Mouse (Mus musculus) lung, postnatal 0 days (tissue): Measurements from ENCODE around the gene Psma3. TPM values are rescaled to one million over a fixed set of nuclear protein-coding genes. Genes with fewer than 3 reads are reported as not detected.

Experiments
- ATAC-seq: fragments of 200-750 bp; cut with Nextera tagmentation; 2 replicates; pipeline ENCODE4 v1.8.0; 2017; ENCODE audit warnings: moderate library complexity
- DNase-seq: peaks from one replicate; pipeline ENCODE4 v3.0.0-alpha.2; 2016; ENCODE audit warnings: low spot score
- H3K27ac ChIP-seq: fragments of 300-500 bp; sonication (generic); 2 replicates; pipeline ENCODE4 v1.5.1; 2014; ENCODE audit warnings: antibody characterized with exemption, mild to moderate bottlenecking, low read length, mixed read lengths
- H3K27me3 ChIP-seq: fragments of 300-500 bp; sonication (generic); replicated peaks from 2 replicates; pipeline ENCODE4 v1.6.1; 2014; ENCODE audit warnings: low read length, mixed read lengths; ENCODE audit not compliant: insufficient read depth
- H3K36me3 ChIP-seq: fragments of 300-500 bp; sonication (generic); 2 replicates; pipeline ENCODE4 v1.6.1; 2014; ENCODE audit warnings: low read length, mixed read lengths; ENCODE audit not compliant: insufficient read depth
- H3K4me1 ChIP-seq: fragments of 300-500 bp; sonication (generic); 2 replicates; pipeline ENCODE4 v1.6.1; 2014; ENCODE audit warnings: antibody characterized with exemption, low read depth, low read length, mixed read lengths; ENCODE audit not compliant: insufficient read depth
- H3K4me2 ChIP-seq: fragments of 300-500 bp; sonication (generic); replicated peaks from 2 replicates; pipeline ENCODE4 v1.6.1; 2014; ENCODE audit warnings: low read depth, mild to moderate bottlenecking, low read length, moderate library complexity, mixed read lengths
- H3K4me3 ChIP-seq: fragments of 300-500 bp; sonication (generic); 2 replicates; pipeline ENCODE4 v1.5.1; 2014; ENCODE audit warnings: low read depth, low read length
- H3K9ac ChIP-seq: fragments of 300-500 bp; sonication (generic); replicated peaks from 2 replicates; pipeline ENCODE4 v1.6.1; 2014; ENCODE audit warnings: low read depth, mild to moderate bottlenecking
- H3K9me3 ChIP-seq: fragments of 300-500 bp; sonication (generic); 2 replicates; pipeline ENCODE4 v1.6.1; 2016; ENCODE audit warnings: low read length, mixed read lengths
- CTCF ChIP-seq: IDR thresholded peaks from 2 replicates; pipeline ENCODE4 v1.5.1; 2016; ENCODE audit warnings: antibody characterized with exemption, mild to moderate bottlenecking
- EP300 ChIP-seq: IDR thresholded peaks from 2 replicates; pipeline ENCODE4 v1.6.1; 2016; ENCODE audit warnings: antibody characterized with exemption, mild to moderate bottlenecking, control low read depth
- WGBS: fragments of 180-500 bp; shearing (Covaris S2); extraction: QIAGEN DNeasy Blood & Tissue Kit; methylation state at CpG from one replicate; pipeline ENCODE4 v1.1.7; 2014; 5-methylcytosine and 5-hydroxymethylcytosine counted together
- polyA plus RNA-seq: library from polyadenylated mRNA; unstranded; fragments of >200 nt; fragmentation: Nextera tagmentation; extraction: Ambion mirVana; gene quantifications from 2 replicates; pipeline ENCODE4 v1.2.1, GENCODE M21; 2015

Gene Psma3
- polyA plus RNA-seq, 1 experiment from 2014 or later = 418 TPM

- Histone ChIP-seq H3K27me3 (no peaks in the 10 kb centered on the region), H3K27ac (no peak overlapping the region), H3K36me3 (no peaks in the 10 kb centered on the region; the same call in 1 of the 2 replicates), H3K9ac (no peak overlapping the region), H3K4me2 (no peak overlapping the region), H3K4me1 (peaks cover 4% of the 10 kb centered on the region; the same call in 1 of the 2 replicates), H3K9me3 (no peaks in the 10 kb centered on the region), H3K4me3 (no peak overlapping the region)
- TF ChIP-seq CTCF (no peak), EP300 (no peak)
- 38% methylated on average over 4 of the region's 4 CpGs for WGBS
- ATAC-seq = peak; percentile 75; the same call in 1 of the 2 replicates
- peak; percentile 77 for DNase-seq
Measured at GRCm38 (mm10) chr12:71009769-71010168, 35.3 kb downstream of the Psma3 start.

- Histone ChIP-seq H3K27me3 (no peaks in the 10 kb centered on the region), H3K36me3 (peaks cover 8% of the 10 kb centered on the region; the same call in 1 of the 2 replicates), H3K4me2 (peak overlapping the region; percentile 63), H3K4me3 (peak overlapping the region; percentile 89), H3K4me1 (peaks cover 4% of the 10 kb centered on the region), H3K9ac (peak overlapping the region; percentile 86), H3K27ac (peak overlapping the region; percentile 99), H3K9me3 (no peaks in the 10 kb centered on the region)
- no peak for TF ChIP-seq EP300
- TF ChIP-seq CTCF = no peak
- ATAC-seq (peak; percentile 66), DNase-seq (peak; percentile 65)
- WGBS = under 1% methylated on average over 23 of the region's 32 CpGs
Measured at GRCm38 (mm10) chr12:71014845-71015362, 40.5 kb downstream of the Psma3 start.

DNA sequence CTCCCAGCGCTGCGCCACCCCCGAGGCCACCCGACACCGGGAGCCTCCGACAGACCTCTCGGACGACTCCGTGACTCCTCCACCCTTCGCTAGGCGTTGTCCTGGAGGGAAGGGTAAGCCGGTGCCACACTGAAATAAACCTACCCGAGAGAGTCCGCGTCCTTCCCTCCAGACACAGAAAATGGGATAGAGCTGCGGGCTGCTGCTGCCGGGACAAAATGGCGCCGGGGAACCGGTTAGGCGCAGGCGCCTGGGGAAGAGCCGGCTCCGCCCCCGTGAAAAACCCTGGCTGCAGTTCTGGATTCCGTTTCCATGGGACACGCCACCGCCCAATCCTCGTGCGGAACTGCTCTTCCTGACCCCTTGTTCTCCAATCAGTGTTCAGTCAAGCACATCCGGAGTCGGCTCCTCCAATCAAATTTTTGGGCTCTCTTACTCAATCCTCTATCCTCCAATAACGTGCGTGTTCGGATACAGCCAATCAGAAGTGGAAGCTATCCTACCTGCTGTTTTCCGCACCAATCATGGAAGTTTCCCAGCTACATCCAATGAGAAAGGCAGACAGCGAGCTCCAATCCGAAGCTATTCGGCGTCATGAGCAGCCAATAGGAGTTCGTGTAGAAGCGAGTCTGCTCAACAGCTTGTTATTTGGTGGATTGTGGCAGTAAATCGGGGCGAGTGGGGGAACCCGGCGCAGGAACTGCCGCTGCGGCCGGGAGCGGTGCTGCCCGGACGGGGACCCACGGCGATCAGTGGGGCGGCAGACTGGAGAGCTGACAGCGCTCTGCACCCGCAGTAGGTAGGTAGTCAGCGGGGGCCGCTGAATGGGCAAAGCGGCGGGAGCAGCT is 41.2 kb downstream of the Psma3 start, which contains the start of gene Arid4a:
Arid4a (plus strand) TSS at position 628 of the 848 bp plus-strand sequence.
- no peaks in the 10 kb centered on the region for H3K27me3 ChIP-seq
- TF ChIP-seq EP300 (peak; percentile 98), CTCF (no peak)
- H3K36me3 ChIP-seq = peaks cover 10% of the 10 kb centered on the region; the same call in 1 of the 2 replicates
- no peaks in the 10 kb centered on the region for H3K9me3 ChIP-seq
- peak; percentile 100 for DNase-seq
- peak within 1 kb of the TSS; percentile 88 for H3K9ac ChIP-seq
- ATAC-seq = peak; percentile 97
- under 1% methylated on average over 56 of the region's 61 CpGs for WGBS
- peak within 1 kb of the TSS; percentile 99 for H3K27ac ChIP-seq
- H3K4me3 ChIP-seq = peak within 1 kb of the TSS; percentile 97
- H3K4me2 ChIP-seq = peak within 1 kb of the TSS; percentile 73
- peaks cover 4% of the 10 kb centered on the region for H3K4me1 ChIP-seq

DNA sequence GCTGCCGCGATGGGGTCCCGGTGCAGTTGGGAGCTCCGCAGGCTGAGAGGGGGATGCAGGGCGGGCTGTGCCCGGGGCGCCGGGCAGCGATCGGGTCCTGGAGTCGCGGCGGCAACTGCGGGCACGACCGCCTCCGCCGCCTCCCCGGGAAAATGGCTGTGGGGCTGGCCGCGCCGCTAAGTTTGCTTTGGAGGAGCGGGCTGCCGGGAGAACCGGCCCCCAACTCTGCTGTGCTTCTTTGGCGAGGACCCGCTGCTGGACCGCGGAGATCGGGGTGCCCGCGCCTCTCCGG is 41.7 kb downstream of the Psma3 start:
- peak overlapping the region; percentile 73 for H3K4me2 ChIP-seq
- no peaks in the 10 kb centered on the region for H3K9me3 ChIP-seq
- 8% methylated on average over 18 of the region's 33 CpGs for WGBS
- peak overlapping the region; percentile 88 for H3K9ac ChIP-seq
- H3K4me3 ChIP-seq = peak overlapping the region; percentile 97
- H3K27me3 ChIP-seq = no peaks in the 10 kb centered on the region
- H3K4me1 ChIP-seq = peaks cover 4% of the 10 kb centered on the region
- peaks cover 10% of the 10 kb centered on the region; the same call in 1 of the 2 replicates for H3K36me3 ChIP-seq
- peak overlapping the region; percentile 97 for H3K27ac ChIP-seq
- TF ChIP-seq CTCF = no peak
- no peak for TF ChIP-seq EP300
- DNase-seq (no peak), ATAC-seq (no peak)

GRCm38 (mm10) chr12:71016503-71017241 is 42.3 kb downstream of the Psma3 start:
- H3K36me3 ChIP-seq = peaks cover 13% of the 10 kb centered on the region

DNA sequence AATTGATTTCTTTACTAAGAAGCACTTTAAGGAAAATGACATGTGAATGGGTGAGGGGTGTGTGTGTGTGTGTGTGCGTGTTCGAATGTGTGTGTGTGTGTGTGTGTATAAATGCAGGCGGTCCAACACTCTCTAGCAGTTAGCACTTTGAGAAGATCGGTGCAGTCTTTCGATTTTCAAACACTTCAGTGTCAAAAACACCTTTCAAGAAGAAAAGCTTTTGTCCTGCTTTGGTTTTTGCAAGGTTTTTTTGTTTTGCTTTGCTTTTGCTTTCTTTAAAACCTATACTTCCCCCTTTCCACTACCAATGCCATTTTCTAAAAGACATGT is 42.8 kb downstream of the Psma3 start:
- WGBS = 2% methylated on average over 5 of the region's 5 CpGs
- H3K4me1 ChIP-seq = peaks cover 4% of the 10 kb centered on the region
- peak overlapping the region; percentile 73 for H3K4me2 ChIP-seq
- no peak for TF ChIP-seq CTCF
- no peak for TF ChIP-seq EP300
- peaks cover 18% of the 10 kb centered on the region for H3K36me3 ChIP-seq
- H3K4me3 ChIP-seq = peak overlapping the region; percentile 97
- peak overlapping the region; percentile 88 for H3K9ac ChIP-seq
- H3K27me3 ChIP-seq = no peaks in the 10 kb centered on the region
- no peaks in the 10 kb centered on the region for H3K9me3 ChIP-seq
- DNase-seq (no peak), ATAC-seq (no peak)
- H3K27ac ChIP-seq = peak overlapping the region; percentile 97

More at GRCm38 (mm10) chr12:71016503-71017241, 42.3 kb downstream of the Psma3 start:
- Histone ChIP-seq H3K4me2 (peak overlapping the region; percentile 73), H3K27me3 (no peaks in the 10 kb centered on the region), H3K4me1 (peaks cover 4% of the 10 kb centered on the region), H3K9me3 (no peaks in the 10 kb centered on the region), H3K4me3 (peak overlapping the region; percentile 97), H3K27ac (peak overlapping the region; percentile 97), H3K9ac (peak overlapping the region; percentile 88)
- ATAC-seq (peak; percentile 8; the same call in 1 of the 2 replicates), DNase-seq (peak; percentile 63)
- WGBS = 0% methylated on average over 11 of the region's 82 CpGs
- TF ChIP-seq EP300 = no peak
- no peak for TF ChIP-seq CTCF
